Mouse (Mus musculus): ENCODE results near the gene Ilkap.

Ilkap gene

GRCm38 (mm10) chr1:91352277-91352676, 46.3 kb downstream of the Ilkap start:
- no peak for DNase-seq

- no peak for DNase-seq
These were observed 47.4 kb downstream of the Ilkap start for GRCm38 (mm10) chr1:91351249-91351648.

GRCm38 (mm10) chr1:91350841-91351240, 47.8 kb downstream of the Ilkap start, which contains the start of gene Klhl30:
TSS of gene Klhl30 (plus strand) at chr1:91351016.
- no peak for DNase-seq

GRCm38 (mm10) chr1:91346892-91347291, 51.7 kb downstream of the Ilkap start:
- DNase-seq = peak; percentile 67

- DNase-seq = peak; percentile 61
These were observed 53.5 kb downstream of the Ilkap start for GRCm38 (mm10) chr1:91344921-91345685.

GRCm38 (mm10) chr1:91344001-91344400, 54.6 kb downstream of the Ilkap start:
- DNase-seq = no peak

GRCm38 (mm10) chr1:91337355-91337754, 61.3 kb downstream of the Ilkap start:
- DNase-seq = no peak

GRCm38 (mm10) chr1:91333582-91333981, 65.0 kb downstream of the Ilkap start:
- no peak for DNase-seq

GRCm38 (mm10) chr1:91332102-91332501, 66.5 kb downstream of the Ilkap start:
- no peak for DNase-seq

GRCm38 (mm10) chr1:91325488-91326042, 73.0 kb downstream of the Ilkap start:
- DNase-seq = no peak

- no peak for DNase-seq
These were observed 74.0 kb downstream of the Ilkap start for GRCm38 (mm10) chr1:91324646-91325045.

All from kidney, adult 18-20 months (tissue).